Mouse (Mus musculus) limb, embryonic 15.5 days (tissue): ENCODE measurements around the gene Mettl26. TPM values are rescaled to one million over a fixed set of nuclear protein-coding genes. Genes with fewer than 3 reads are reported as not detected.

ENCODE experiments used
- ATAC-seq: fragments of 200-750 bp; cut with Nextera tagmentation; 2 replicates; pipeline ENCODE4 v1.8.0; 2017; ENCODE audit warnings: low read depth, moderate TSS enrichment; ENCODE audit not compliant: insufficient number of reproducible peaks, low FRiP score, low TSS enrichment
- H3K27ac ChIP-seq: fragments of 300-500 bp; sonication (generic); 2 replicates; pipeline ENCODE4 v1.5.1; 2015; ENCODE audit warnings: moderate library complexity, mild to moderate bottlenecking, inconsistent platforms
- H3K27me3 ChIP-seq: fragments of 300-500 bp; sonication (generic); 2 replicates; pipeline ENCODE4 v1.6.1; 2015; ENCODE audit warnings: inconsistent platforms
- H3K36me3 ChIP-seq: fragments of 300-500 bp; sonication (generic); 2 replicates; pipeline ENCODE4 v1.6.1; 2015; ENCODE audit warnings: inconsistent platforms
- H3K4me1 ChIP-seq: fragments of 300-500 bp; sonication (generic); 2 replicates; pipeline ENCODE4 v1.6.1; 2015; ENCODE audit warnings: inconsistent platforms
- H3K4me2 ChIP-seq: fragments of 300-500 bp; sonication (generic); 2 replicates; pipeline ENCODE4 v1.6.1; 2015; ENCODE audit warnings: mild to moderate bottlenecking, inconsistent platforms
- H3K4me3 ChIP-seq: fragments of 300-500 bp; sonication (generic); 2 replicates; pipeline ENCODE4 v1.5.1; 2015; ENCODE audit warnings: mild to moderate bottlenecking, inconsistent platforms
- H3K9ac ChIP-seq: fragments of 300-500 bp; sonication (generic); 2 replicates; pipeline ENCODE4 v1.6.1; 2015; ENCODE audit warnings: inconsistent platforms
- H3K9me3 ChIP-seq: fragments of 300-500 bp; sonication (generic); 2 replicates; pipeline ENCODE4 v1.6.1; 2016; ENCODE audit warnings: inconsistent platforms
- WGBS: fragments of 180-500 bp; shearing (Covaris S2); methylation state at CpG from one replicate; pipeline ENCODE4 v1.1.7; 2015; 5-methylcytosine and 5-hydroxymethylcytosine counted together
- polyA plus RNA-seq: library from polyadenylated mRNA; unstranded; fragments of >200 nt; fragmentation: Nextera tagmentation; extraction: Ambion mirVana; gene quantifications from 2 replicates; pipeline ENCODE4 v1.2.1, GENCODE M21; 2015

Mettl26 gene
- polyA plus RNA-seq, 1 experiment from 2014 or later, result 45.3 TPM

DNA sequence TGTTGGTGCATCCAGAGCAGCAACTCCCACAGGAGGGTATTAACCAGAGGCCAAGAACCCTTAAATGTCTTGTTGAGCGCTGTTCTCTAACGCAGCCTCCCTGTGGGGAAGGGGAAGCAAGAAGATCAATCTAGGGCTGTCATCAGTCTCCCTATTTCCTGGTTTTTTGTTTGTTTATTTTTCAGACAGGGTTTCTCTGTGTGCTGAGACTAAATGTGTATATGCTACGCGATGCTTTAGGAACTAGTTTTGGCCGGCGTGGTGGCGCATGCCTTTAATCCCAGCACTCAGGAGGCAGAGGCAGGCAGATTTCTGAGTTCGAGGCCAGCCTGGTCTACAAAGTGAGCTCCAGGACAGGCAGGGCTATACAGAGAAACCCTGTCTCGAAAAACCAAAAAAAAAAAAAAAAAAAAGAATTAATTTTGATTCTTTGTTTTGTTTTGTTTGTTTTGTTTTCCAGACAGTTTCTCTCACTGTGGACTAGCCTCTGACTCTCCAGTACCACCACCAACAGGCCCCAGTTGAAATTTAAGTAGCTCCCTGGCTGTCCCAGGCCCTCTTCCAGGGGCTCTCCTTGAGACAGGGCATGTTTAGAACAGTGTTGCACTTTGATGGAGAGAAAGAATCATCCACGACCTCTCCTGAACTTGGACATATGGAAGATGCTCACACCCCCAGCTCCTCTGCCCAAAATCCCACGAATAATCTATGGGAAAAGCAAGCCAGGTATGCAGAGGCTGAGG, 1.3 kb upstream of the Mettl26 start:
- Histone ChIP-seq H3K4me3 (peak overlapping the region; percentile 81; the same call in 1 of the 2 replicates), H3K9ac (no peak overlapping the region), H3K27me3 (no peaks in the 10 kb centered on the region), H3K36me3 (peaks cover 10% of the 10 kb centered on the region), H3K9me3 (no peaks in the 10 kb centered on the region), H3K4me1 (peaks cover 30% of the 10 kb centered on the region), H3K27ac (0 out of 2 replicates have a peak overlapping the region, but pooled peaks have one; percentile 94), H3K4me2 (peak overlapping the region; percentile 81)
- WGBS, result 79% methylated on average over 11 of the region's 11 CpGs
- ATAC-seq, result no peak

DNA sequence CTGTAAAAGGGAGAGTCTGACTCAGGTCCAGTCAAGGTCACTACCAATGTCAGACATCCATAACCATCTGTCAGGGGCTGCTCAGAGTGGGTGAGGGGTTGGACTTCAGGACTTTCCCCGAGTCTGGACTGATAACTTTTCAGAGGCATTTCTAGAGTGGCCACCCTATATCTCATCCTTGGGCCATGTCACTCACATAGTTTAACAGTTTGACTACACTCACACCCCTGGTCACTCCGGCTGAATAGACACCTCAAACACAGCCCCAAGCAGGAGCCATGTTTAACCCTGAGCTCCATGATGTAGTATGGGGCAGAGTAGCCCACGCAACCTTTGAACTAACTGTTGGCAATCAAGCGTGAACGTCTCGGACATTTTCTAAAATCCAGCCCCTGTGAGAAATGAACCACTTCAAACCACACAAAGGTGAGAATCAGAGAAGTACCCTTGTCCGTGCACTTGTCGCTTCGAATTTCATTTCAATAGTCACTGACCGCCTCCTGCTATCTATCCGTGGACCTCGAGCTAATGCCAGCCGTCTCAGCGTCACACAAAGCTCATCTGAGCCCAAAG, 640 bp upstream of the Mettl26 start:
- Histone ChIP-seq H3K27me3 (no peaks in the 10 kb centered on the region), H3K9me3 (no peaks in the 10 kb centered on the region), H3K27ac (peak overlapping the region; percentile 94), H3K36me3 (peaks cover 16% of the 10 kb centered on the region), H3K4me1 (peaks cover 24% of the 10 kb centered on the region), H3K9ac (peak overlapping the region; percentile 79), H3K4me3 (peak overlapping the region; percentile 81), H3K4me2 (peak overlapping the region; percentile 81)
- 6% methylated on average over 14 of the region's 14 CpGs for WGBS
- ATAC-seq, result no peak

DNA sequence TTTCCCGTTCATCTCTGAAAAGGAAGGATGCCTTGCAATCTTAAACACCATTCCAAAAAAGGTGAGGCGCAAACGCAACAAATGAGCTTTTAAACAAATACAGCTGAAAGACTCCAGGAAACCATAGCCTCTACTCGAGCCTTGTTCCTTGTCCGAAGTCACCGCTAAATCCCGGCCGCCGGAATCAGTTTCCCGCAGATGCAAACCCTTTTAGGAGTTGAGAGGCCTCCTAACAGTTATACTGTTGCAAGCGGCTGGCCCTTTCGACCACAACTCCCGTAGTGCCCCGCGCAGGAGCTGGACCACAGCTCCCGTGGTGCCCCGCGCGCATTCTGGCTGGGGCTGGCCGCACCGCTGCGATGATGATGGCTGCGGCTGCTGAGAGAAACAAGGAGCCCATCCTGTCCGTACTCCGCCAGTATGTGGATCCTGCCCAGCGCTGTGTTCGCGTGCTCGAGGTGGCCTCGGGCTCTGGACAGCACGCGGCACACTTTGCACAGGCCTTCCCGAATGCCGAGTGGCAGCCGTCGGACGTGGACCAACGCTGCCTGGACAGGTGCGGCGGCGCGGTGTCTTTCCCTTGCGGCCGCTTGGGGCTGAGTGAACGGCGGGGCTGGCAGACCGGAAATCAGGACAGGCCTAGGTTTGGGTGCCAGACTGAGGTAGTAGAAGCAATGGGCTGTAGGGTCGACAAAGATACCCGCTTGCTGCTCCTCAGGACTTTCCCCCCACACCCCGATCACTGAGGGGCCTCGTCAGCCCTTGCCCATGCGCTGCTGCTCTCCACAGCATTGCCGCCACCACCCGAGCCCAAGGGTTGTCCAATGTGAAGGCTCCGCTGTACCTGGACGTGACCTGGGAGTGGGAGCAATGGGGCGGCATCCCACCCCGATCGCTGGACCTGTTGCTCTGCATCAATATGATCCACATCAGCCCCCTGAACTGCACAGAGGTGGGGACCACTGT, 580 bp downstream of the Mettl26 start:
- under 1% methylated on average over 59 of the region's 59 CpGs for WGBS
- H3K36me3 ChIP-seq, result peaks cover 18% of the 10 kb centered on the region
- H3K27me3 ChIP-seq, result no peaks in the 10 kb centered on the region
- peak overlapping the region; percentile 81 for H3K4me3 ChIP-seq
- peak overlapping the region; percentile 81 for H3K4me2 ChIP-seq
- H3K4me1 ChIP-seq, result peaks cover 34% of the 10 kb centered on the region
- H3K9me3 ChIP-seq, result no peaks in the 10 kb centered on the region
- peak overlapping the region; percentile 79 for H3K9ac ChIP-seq
- peak; percentile 90 for ATAC-seq
- H3K27ac ChIP-seq, result peak overlapping the region; percentile 94

DNA sequence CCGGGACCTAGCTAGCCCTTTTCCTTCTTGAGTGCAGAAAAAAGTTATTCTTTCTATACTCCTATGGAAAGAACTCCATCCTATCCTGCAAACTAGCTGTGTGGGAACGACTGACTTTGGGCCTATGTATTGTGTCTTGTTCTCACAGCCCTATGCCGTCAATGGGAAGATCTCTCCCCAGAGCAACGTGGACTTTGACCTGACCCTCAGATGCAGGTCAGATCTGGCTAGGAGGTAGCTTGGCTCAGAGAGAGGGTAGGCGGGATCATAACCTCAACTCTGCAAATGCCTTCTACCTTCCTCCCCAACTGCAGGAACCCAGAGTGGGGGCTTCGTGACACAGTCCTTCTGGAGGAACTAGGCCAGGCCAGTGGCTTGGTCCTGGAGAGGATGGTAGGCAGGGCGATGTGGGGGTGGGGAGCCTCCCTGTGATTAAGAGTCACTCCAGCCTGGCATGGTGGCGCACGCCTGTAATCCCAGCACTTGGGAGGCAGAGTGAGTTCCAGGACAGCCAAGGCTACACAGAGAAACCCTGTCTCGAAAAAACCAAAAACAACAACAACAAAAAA, 1.6 kb downstream of the Mettl26 start:
- 71% methylated on average over 10 of the region's 10 CpGs for WGBS
- H3K36me3 ChIP-seq, result peaks cover 22% of the 10 kb centered on the region
- ATAC-seq, result no peak
- no peaks in the 10 kb centered on the region for H3K9me3 ChIP-seq
- H3K4me3 ChIP-seq, result peak overlapping the region; percentile 81
- peak overlapping the region; percentile 81 for H3K4me2 ChIP-seq
- H3K9ac ChIP-seq, result peak overlapping the region; percentile 79
- H3K4me1 ChIP-seq, result peaks cover 40% of the 10 kb centered on the region
- no peak overlapping the region; the same call in 1 of the 2 replicates for H3K27ac ChIP-seq
- no peaks in the 10 kb centered on the region for H3K27me3 ChIP-seq

DNA sequence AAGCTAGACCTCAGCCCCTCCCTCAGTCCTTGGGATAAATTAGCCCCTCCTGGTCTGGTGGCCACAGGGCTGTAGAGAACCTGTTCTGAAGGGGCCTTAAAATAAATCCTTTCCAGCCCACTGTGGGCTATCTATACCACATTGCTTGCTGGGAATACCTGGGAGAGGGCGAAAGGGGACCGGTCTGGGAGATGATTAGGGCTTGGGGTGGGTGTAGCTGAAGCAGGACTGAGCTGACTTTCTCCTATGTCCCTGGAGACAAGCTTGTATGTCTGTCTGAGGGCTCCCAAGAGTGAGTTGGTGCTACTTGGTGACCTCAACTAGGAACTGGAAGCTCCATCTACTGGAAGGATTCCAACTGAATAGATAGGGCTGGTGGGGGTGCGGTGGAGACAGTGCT, 2.2 kb downstream of the Mettl26 start:
- Histone ChIP-seq H3K9ac (no peak overlapping the region), H3K9me3 (no peaks in the 10 kb centered on the region), H3K36me3 (peaks cover 27% of the 10 kb centered on the region), H3K4me3 (no peak overlapping the region), H3K4me1 (peaks cover 40% of the 10 kb centered on the region), H3K27me3 (no peaks in the 10 kb centered on the region), H3K27ac (no peak overlapping the region), H3K4me2 (no peak overlapping the region)
- WGBS, result 92% methylated on average over 3 of the region's 3 CpGs
- ATAC-seq, result no peak

DNA sequence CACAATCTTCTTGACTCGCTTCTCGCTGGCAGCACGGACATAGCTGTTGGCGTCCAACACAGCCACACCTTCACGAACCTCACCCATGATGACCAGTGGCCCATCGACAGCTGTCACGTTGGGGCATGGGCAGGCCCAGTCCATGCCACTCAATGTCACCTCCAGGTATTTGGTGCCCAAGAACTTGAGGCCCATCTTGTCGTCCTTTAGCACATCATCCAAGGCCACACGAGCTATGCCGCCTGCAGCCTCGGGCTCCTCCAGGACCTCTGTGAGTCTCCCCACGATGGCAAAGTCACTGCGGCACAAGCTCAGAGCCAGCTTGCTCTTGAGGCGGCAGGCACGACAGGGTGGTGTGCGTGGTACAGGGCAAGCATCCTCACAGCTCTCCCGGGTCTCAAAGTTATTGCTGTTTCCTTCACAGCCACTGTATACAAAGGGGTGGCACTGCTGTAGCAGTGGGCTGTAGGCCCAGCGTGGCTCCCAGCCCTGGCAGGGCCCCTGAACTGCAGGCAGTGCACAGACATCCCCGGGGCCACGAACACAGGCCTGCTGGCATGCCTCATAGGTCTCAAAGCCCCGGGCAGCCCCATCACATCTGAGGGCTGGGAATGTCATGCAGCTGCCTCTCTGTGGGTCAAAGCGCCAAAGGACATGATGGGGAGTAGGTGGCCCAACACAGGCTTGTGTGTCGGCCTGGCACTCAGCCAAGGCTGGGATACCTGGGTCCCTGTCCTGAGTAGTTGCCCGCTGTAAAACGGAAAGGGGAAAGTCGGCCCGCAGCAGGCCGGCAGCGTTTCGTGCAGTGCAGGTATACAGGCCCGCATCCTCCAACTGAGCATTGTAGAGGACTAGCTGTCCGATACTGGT, 3.1 kb downstream of the Mettl26 start:
- Histone ChIP-seq H3K4me2 (no peak overlapping the region), H3K9me3 (no peaks in the 10 kb centered on the region), H3K27me3 (no peaks in the 10 kb centered on the region), H3K36me3 (peaks cover 36% of the 10 kb centered on the region), H3K4me1 (peaks cover 40% of the 10 kb centered on the region), H3K27ac (no peak overlapping the region), H3K9ac (no peak overlapping the region), H3K4me3 (no peak overlapping the region)
- WGBS, result 91% methylated on average over 32 of the region's 32 CpGs
- no peak for ATAC-seq

DNA sequence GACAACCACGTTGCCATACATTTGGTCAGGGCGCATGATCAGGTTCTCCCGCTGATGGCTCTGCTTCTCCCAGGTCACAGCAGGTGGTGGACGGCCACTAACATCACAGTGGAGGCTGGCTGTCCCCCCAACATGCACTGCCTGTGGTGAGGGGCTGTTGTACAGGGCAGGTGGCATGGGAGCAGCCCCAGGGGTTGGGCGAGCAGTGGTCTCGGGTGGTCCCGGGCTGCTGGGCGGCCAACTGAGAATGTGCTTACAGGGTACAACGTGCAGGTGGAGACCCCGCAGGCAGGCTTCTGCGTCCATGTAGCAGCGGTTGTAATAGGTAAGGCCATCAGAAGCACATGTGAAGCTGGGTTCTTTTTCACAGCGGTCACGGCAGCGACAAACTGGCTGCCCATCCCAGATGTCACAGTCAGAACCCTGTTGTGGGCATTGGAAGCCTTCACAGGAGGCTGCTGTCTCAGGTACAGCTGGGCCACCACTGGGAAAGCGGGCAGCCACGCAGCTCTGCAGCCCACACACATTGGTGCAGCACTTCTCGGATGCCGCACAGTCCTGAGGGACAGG, 3.8 kb downstream of the Mettl26 start:
- no peak for ATAC-seq
- H3K4me1 ChIP-seq, result peaks cover 40% of the 10 kb centered on the region
- H3K27me3 ChIP-seq, result no peaks in the 10 kb centered on the region
- 91% methylated on average over 19 of the region's 19 CpGs for WGBS
- H3K4me3 ChIP-seq, result no peak overlapping the region
- H3K27ac ChIP-seq, result no peak overlapping the region
- H3K9me3 ChIP-seq, result no peaks in the 10 kb centered on the region
- no peak overlapping the region for H3K4me2 ChIP-seq
- H3K36me3 ChIP-seq, result peaks cover 43% of the 10 kb centered on the region
- H3K9ac ChIP-seq, result no peak overlapping the region

DNA sequence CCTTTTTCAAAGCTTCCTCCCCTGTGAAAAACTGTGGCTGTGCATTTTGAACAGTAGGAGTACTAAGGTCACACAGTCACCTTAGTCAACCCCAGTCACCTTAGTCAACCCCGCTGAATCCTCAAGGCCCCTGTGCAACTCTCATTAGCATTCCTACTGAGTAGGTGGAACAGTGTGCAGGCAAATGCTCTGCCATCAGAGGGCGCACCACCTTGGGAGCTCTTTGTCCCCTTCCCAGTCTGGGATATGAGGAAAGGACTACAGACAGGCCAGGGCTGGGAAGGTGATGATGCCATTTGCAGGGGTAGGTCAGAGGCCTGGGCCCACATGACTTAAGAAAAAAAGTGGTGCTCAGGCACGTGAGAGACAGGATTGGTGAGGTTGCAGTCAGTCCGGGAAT, 4.4 kb downstream of the Mettl26 start:
- WGBS, result 66% methylated on average over 4 of the region's 4 CpGs
- Histone ChIP-seq H3K27ac (no peak overlapping the region), H3K4me2 (no peak overlapping the region), H3K27me3 (no peaks in the 10 kb centered on the region), H3K9ac (no peak overlapping the region), H3K9me3 (no peaks in the 10 kb centered on the region), H3K4me3 (no peak overlapping the region), H3K36me3 (peaks cover 49% of the 10 kb centered on the region), H3K4me1 (peaks cover 35% of the 10 kb centered on the region)
- no peak for ATAC-seq

DNA sequence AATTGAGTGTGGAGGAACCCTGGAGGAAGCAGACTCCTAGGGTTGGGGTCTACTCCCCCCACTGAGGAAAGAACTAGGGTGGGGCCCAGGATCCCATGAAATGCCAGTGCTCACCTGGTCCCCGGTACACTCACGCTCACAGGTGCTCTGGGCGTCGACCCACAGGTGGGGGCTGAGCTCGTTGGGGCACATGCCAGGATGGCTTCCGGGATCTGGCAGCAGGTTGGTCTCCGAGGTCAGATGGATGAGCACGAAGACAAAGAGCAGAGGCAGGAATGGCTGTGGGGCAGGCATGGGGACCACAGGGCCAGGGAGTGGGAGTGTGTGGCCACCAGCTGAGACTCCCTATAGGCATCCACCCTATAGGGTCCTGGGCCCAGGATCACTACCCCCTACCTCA, 4.9 kb downstream of the Mettl26 start:
- no peak overlapping the region for H3K4me2 ChIP-seq
- H3K9ac ChIP-seq, result no peak overlapping the region
- no peak overlapping the region for H3K4me3 ChIP-seq
- ATAC-seq, result no peak
- H3K9me3 ChIP-seq, result no peaks in the 10 kb centered on the region
- no peak overlapping the region for H3K27ac ChIP-seq
- H3K27me3 ChIP-seq, result no peaks in the 10 kb centered on the region
- peaks cover 54% of the 10 kb centered on the region for H3K36me3 ChIP-seq
- WGBS, result 71% methylated on average over 8 of the region's 8 CpGs
- peaks cover 32% of the 10 kb centered on the region for H3K4me1 ChIP-seq

DNA sequence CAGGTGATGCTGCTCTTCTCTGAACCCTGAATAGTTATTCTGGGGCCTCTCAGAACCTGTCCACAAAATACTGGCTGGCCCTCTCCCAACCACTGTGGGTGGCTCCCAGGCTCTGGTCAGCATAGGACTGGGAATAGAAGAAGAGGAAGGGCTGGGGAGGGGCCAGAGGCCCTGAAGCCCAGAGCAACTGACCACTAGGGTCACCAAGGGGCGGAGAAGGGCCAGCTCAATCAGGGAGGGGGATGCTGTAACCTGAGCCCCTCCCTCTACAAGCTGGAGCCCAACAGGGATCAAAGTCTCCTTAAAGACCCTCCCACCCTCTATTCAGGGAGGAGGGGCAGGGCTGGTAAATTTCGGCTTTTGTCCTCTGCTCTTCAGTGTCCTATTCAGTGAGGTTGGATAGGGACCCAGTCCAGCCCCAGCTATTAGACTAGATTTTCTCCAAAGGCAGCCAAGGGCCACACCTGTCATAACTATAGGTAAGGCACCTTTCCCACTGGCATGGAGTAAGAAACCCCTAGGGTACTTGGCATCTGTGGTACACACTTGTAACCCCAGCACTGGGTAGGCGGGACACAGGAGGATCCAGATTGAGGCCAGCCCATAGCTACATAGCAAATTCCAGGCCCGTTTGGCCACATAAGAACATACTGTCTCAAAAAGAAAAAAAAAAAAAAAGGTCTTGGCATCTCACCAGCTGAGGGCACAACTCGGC, 5.5 kb downstream of the Mettl26 start, which contains the start of gene Wfikkn1:
Gene Wfikkn1 (minus strand): TSS at position 663 of the 715 bp plus-strand sequence.
- Histone ChIP-seq H3K27ac (no peak within 1 kb of the TSS), H3K9ac (no peak within 1 kb of the TSS), H3K4me2 (no peak within 1 kb of the TSS), H3K4me3 (no peak within 1 kb of the TSS), H3K36me3 (peaks cover 57% of the 10 kb centered on the region), H3K4me1 (peaks cover 32% of the 10 kb centered on the region), H3K9me3 (no peaks in the 10 kb centered on the region), H3K27me3 (no peaks in the 10 kb centered on the region)
- WGBS, result 36% methylated on average over 5 of the region's 5 CpGs
- ATAC-seq, result no peak
